Mouse (Mus musculus) stomach, postnatal 0 days (tissue): Measurements from ENCODE around the gene Ccdc149.

ENCODE experiments used
- CTCF ChIP-seq: IDR thresholded peaks from 2 replicates; pipeline ENCODE4 v1.5.1; 2016; ENCODE audit warnings: antibody characterized with exemption, low read depth, mild to moderate bottlenecking, moderate library complexity
- EP300 ChIP-seq: optimal IDR thresholded peaks from 2 replicates; pipeline ENCODE3; 2016; ENCODE audit warnings: antibody characterized with exemption

DNA sequence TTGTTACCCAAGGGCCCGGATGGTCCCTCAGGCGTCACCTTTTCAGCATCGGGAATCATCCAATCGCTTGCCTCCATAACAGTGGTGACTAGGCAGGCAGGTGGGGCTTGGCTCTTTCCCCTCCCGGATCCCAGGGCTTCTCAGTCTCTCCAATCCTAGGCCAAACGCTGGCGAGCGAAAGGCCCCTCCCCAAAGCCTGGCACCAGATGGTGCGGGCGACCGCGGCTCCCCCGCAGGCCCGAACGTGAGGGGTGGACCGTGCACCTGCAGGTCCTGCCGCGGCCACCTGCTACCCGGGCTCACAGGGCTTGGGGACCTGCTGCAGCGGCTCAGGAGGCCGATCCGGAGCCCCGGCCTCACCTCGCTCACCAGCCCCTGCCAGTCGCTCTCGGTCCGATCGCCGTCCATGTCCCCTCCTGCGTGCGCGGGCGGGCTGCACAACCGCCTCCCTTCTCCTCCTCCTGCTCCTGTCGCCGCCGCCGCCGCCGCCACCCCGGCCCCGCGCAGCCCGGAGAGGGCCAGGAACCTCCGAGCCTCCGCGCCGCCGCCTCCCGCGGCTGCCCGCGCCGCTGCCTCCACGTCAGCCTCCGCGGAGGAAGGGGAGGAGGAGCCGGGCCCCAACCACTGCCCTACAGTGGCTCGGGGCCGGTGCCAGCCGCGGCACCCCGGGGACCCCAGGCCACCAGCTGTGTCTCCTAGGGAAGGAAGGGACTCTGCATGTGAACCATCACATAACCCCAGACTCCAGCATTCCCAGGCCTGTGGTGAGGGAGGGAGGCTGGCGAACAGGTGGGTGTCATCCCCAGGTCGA, at the start of gene Ccdc149:
- TF ChIP-seq CTCF = no peak
- no peak for TF ChIP-seq EP300
